Mouse (Mus musculus): ENCODE results near the gene Ccdc158. TPM values are rescaled to one million over a fixed set of nuclear protein-coding genes. Genes with fewer than 3 reads are reported as not detected.

Ccdc158 gene
- polyA plus RNA-seq, 1 experiment from 2014 or later: 1.1 TPM

DNA sequence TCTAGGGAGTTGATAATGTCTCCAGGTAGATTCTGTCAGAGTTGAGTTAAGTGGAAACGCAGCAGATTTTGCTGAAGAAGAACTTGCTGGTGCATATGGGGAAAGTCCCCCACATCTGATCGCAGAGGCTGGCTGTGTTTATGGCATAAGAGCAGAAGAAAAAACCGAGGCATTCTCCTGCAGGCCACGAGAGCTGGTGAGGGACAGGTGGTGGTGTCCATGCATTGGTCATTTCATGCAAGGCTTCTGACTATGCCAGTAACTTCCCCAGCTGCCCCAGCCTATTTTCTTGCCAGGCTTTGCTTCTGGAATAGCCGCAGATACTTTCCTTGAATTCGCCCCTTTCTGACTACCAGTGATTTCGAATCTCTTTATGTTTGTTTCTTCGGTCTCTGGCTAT, 78.2 kb downstream of the Ccdc158 start:
- no peak overlapping the region for H3K4me2 ChIP-seq (replicated peaks; ENCODE audit: low read depth, low read length)
- H3K9ac ChIP-seq (ENCODE audit: low read depth, low read length): no peak overlapping the region
- no peak overlapping the region for H3K4me3 ChIP-seq (ENCODE audit: low read length)
- no peak overlapping the region for H3K27ac ChIP-seq (ENCODE audit: low read depth, low read length)
- no peaks in the 10 kb centered on the region for H3K4me1 ChIP-seq (ENCODE audit: control insufficient read depth, insufficient read depth, low read length)
- no peak for ATAC-seq (ENCODE audit: low FRiP score, low TSS enrichment)
- H3K27me3 ChIP-seq (ENCODE audit: control insufficient read depth, insufficient read depth, low read length): no peaks in the 10 kb centered on the region; the same call in 1 of the 2 replicates
- H3K9me3 ChIP-seq (ENCODE audit: control insufficient read depth, low read length): no peaks in the 10 kb centered on the region
- 89% methylated on average over 8 of the region's 8 CpGs for WGBS
- no peaks in the 10 kb centered on the region for H3K36me3 ChIP-seq (ENCODE audit: control insufficient read depth, insufficient read depth, low read length)

DNA sequence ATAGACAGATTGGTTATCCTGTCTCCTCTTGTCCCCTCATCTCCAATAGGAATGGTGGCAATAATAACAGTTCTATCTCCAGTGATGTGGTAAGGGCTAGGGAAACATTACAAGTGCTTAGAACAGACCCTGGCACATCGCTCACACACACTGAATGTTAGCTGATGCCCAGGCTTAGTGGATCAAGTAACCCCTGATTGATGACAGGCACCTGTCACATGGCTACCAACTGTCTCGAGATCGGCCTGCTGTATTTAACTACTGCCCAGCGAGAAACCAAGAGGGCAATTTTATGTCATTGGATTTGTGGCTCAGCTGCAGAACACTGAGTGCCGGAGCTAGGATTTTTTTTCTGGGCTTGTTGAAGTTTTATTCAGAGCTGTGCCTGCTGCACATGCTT, 80.0 kb downstream of the Ccdc158 start:
- Histone ChIP-seq H3K4me3 (ENCODE audit: low read length) (no peak overlapping the region), H3K27ac (ENCODE audit: low read depth, low read length) (no peak overlapping the region), H3K9ac (ENCODE audit: low read depth, low read length) (no peak overlapping the region), H3K9me3 (ENCODE audit: control insufficient read depth, low read length) (no peaks in the 10 kb centered on the region), H3K27me3 (ENCODE audit: control insufficient read depth, insufficient read depth, low read length) (no peaks in the 10 kb centered on the region), H3K36me3 (ENCODE audit: control insufficient read depth, insufficient read depth, low read length) (no peaks in the 10 kb centered on the region), H3K4me1 (ENCODE audit: control insufficient read depth, insufficient read depth, low read length) (no peaks in the 10 kb centered on the region), H3K4me2 (replicated peaks; ENCODE audit: low read depth, low read length) (no peak overlapping the region)
- WGBS: 73% methylated on average over 5 of the region's 5 CpGs
- ATAC-seq (ENCODE audit: low FRiP score, low TSS enrichment): no peak

DNA sequence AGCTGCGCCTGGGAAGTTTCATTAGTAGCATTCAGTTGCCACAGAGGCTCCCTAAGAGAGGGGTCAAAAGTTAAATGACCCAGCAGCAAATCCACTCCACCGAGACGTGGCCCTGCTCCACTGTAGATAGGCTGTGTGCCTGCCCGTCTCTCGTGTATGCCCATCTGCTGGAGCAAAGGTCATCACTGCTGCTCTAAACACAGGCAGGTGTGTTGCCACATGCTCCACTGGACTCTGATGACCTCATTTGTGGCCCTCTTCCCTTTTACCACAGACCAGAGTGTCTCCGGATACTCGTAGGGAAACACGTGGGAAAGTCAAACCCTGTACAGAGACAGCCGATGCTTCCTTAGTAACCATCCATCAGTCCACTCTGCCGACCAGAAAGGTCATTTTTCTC, 89.1 kb downstream of the Ccdc158 start:
- no peak overlapping the region for H3K27ac ChIP-seq (ENCODE audit: low read depth, low read length)
- no peaks in the 10 kb centered on the region for H3K27me3 ChIP-seq (ENCODE audit: control insufficient read depth, insufficient read depth, low read length)
- H3K9me3 ChIP-seq (ENCODE audit: control insufficient read depth, low read length): no peaks in the 10 kb centered on the region
- H3K36me3 ChIP-seq (ENCODE audit: control insufficient read depth, insufficient read depth, low read length): no peaks in the 10 kb centered on the region
- H3K4me2 ChIP-seq (replicated peaks; ENCODE audit: low read depth, low read length): no peak overlapping the region
- ATAC-seq (ENCODE audit: low FRiP score, low TSS enrichment): no peak
- H3K9ac ChIP-seq (ENCODE audit: low read depth, low read length): no peak overlapping the region
- WGBS: 50% methylated on average over 10 of the region's 10 CpGs
- no peaks in the 10 kb centered on the region for H3K4me1 ChIP-seq (ENCODE audit: control insufficient read depth, insufficient read depth, low read length)
- H3K4me3 ChIP-seq (ENCODE audit: low read length): no peak overlapping the region

DNA sequence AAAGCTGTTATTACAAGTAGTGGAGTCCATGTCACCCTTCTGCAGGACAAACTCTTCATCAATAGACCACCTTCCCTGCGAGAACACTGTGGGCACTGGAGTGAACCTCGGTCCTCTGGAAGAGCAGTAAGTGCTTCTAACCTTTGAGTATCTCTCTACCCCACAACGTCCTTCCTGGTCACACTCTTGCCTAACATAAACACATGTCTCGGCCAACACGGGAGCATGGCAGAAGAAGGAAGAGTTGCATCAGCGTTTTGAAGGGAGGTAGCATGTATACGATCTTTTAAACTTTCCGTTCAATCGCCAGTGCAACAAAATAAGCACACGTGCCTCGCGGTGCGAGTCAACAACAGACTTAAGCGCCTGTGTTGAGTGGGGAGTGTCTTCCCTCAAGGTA, 95.5 kb downstream of the Ccdc158 start:
- 85% methylated on average over 14 of the region's 14 CpGs for WGBS
- ATAC-seq (ENCODE audit: low FRiP score, low TSS enrichment): no peak

DNA sequence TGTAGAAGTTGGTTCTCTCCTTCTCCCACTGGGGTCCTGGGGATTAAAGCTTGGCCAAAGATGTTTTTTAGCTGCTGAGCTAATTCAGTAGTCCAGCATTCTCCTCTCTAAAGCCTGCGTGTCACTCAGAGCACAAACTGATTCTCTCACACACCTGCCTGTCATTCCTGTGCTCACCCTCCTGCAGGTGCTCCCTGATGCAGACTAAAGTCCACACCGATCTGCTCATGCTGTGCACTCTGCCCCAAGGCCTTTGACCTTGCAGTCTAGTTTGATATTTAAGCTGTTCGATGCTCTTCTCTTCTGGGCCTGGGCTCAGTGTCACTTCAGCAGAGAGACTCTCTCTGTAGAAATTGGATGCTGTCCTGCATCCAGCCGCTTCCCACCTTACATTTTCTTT, 103.8 kb downstream of the Ccdc158 start:
- no peaks in the 10 kb centered on the region for H3K27me3 ChIP-seq (ENCODE audit: control insufficient read depth, insufficient read depth, low read length)
- no peaks in the 10 kb centered on the region for H3K4me1 ChIP-seq (ENCODE audit: control insufficient read depth, insufficient read depth, low read length)
- no peaks in the 10 kb centered on the region for H3K9me3 ChIP-seq (ENCODE audit: control insufficient read depth, low read length)
- H3K36me3 ChIP-seq (ENCODE audit: control insufficient read depth, insufficient read depth, low read length): no peaks in the 10 kb centered on the region
- no peak overlapping the region for H3K4me2 ChIP-seq (replicated peaks; ENCODE audit: low read depth, low read length)
- ATAC-seq (ENCODE audit: low FRiP score, low TSS enrichment): no peak
- 70% methylated on average over 4 of the region's 4 CpGs for WGBS
- no peak overlapping the region for H3K9ac ChIP-seq (ENCODE audit: low read depth, low read length)
- H3K27ac ChIP-seq (ENCODE audit: low read depth, low read length): no peak overlapping the region
- no peak overlapping the region for H3K4me3 ChIP-seq (ENCODE audit: low read length)

More for the DNA sequence above, 95.5 kb downstream of the Ccdc158 start:
- Histone ChIP-seq H3K27ac (ENCODE audit: low read depth, low read length) (no peak overlapping the region), H3K27me3 (ENCODE audit: control insufficient read depth, insufficient read depth, low read length) (no peaks in the 10 kb centered on the region), H3K9me3 (ENCODE audit: control insufficient read depth, low read length) (no peaks in the 10 kb centered on the region), H3K36me3 (ENCODE audit: control insufficient read depth, insufficient read depth, low read length) (no peaks in the 10 kb centered on the region), H3K9ac (ENCODE audit: low read depth, low read length) (no peak overlapping the region), H3K4me3 (ENCODE audit: low read length) (no peak overlapping the region), H3K4me1 (ENCODE audit: control insufficient read depth, insufficient read depth, low read length) (no peaks in the 10 kb centered on the region), H3K4me2 (replicated peaks; ENCODE audit: low read depth, low read length) (no peak overlapping the region)

DNA sequence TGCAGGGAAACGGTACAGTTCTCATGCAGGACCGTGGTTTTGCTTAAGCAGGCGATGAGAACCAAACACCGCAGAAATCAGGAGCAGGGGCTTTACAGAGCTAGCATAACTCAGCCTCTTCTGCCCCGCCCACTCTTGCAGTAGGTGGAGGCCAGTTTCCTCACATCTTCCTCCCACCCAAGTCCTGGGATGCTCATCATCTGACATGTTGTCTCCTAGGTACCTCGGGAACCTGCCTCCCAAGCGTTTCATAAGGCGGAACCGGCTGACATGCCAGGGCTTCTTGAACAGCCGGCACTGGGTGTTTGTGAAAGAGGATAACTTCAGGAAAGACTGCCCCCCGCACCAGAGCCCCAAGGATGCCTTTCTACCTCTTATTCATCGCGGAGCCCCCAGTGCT, 113.1 kb downstream of the Ccdc158 start:
- Histone ChIP-seq H3K36me3 (ENCODE audit: control insufficient read depth, insufficient read depth, low read length) (no peaks in the 10 kb centered on the region), H3K9ac (ENCODE audit: low read depth, low read length) (no peak overlapping the region), H3K27ac (ENCODE audit: low read depth, low read length) (no peak overlapping the region), H3K9me3 (ENCODE audit: control insufficient read depth, low read length) (no peaks in the 10 kb centered on the region), H3K27me3 (ENCODE audit: control insufficient read depth, insufficient read depth, low read length) (no peaks in the 10 kb centered on the region), H3K4me1 (ENCODE audit: control insufficient read depth, insufficient read depth, low read length) (no peaks in the 10 kb centered on the region), H3K4me2 (replicated peaks; ENCODE audit: low read depth, low read length) (no peak overlapping the region), H3K4me3 (ENCODE audit: low read length) (no peak overlapping the region)
- no peak for ATAC-seq (ENCODE audit: low FRiP score, low TSS enrichment)
- WGBS: 72% methylated on average over 13 of the region's 13 CpGs

DNA sequence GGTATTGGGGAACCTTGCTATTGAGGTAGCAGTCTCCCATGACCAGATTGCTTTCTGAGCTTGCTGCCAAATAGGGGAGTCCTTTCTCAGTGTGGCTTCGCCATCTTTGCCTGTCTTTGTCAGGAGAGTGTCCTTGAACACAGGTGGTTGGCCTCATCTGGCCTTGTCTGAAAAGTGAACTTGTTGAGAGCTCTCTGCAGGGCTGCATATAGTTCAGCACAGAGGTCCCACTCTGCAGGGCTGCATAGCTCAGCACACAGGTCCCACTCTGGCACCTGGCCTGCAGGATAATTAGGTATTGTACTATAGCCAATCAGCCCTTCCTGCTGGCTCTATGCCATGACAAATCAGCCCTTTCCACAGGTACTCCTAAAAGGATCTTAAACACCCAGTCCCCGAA, 114.9 kb downstream of the Ccdc158 start:
- Histone ChIP-seq H3K27ac (ENCODE audit: low read depth, low read length) (no peak overlapping the region), H3K9ac (ENCODE audit: low read depth, low read length) (no peak overlapping the region), H3K9me3 (ENCODE audit: control insufficient read depth, low read length) (no peaks in the 10 kb centered on the region), H3K36me3 (ENCODE audit: control insufficient read depth, insufficient read depth, low read length) (no peaks in the 10 kb centered on the region), H3K4me1 (ENCODE audit: control insufficient read depth, insufficient read depth, low read length) (no peaks in the 10 kb centered on the region), H3K4me2 (replicated peaks; ENCODE audit: low read depth, low read length) (no peak overlapping the region), H3K4me3 (ENCODE audit: low read length) (no peak overlapping the region), H3K27me3 (ENCODE audit: control insufficient read depth, insufficient read depth, low read length) (no peaks in the 10 kb centered on the region)
- 81% methylated on average over 2 of the region's 2 CpGs for WGBS
- no peak for ATAC-seq (ENCODE audit: low FRiP score, low TSS enrichment)

Other genes with a start within 250 kb of the Ccdc158 start
- 57.7 and 62.2 TPM in 2 replicates for gene Nup54, start 240.1 kb downstream of the Ccdc158 start, polyA plus RNA-seq (2014; fragmentation: Nextera tagmentation; extraction: Ambion mirVana)
- 5.7 and 7.1 TPM in 2 replicates for gene Scarb2, start 168.4 kb downstream of the Ccdc158 start, polyA plus RNA-seq (2014; fragmentation: Nextera tagmentation; extraction: Ambion mirVana)
- not detected in 2 replicates for gene Fam47e, start 120.2 kb downstream of the Ccdc158 start, polyA plus RNA-seq (2014; fragmentation: Nextera tagmentation; extraction: Ambion mirVana)
- gene Stbd1, start 72.2 kb downstream of the Ccdc158 start, polyA plus RNA-seq (2014; fragmentation: Nextera tagmentation; extraction: Ambion mirVana): 16.1 and 22.4 TPM in 2 replicates
- 10.3 and 16.0 TPM in 2 replicates for gene Shroom3, start 8.2 kb upstream of the Ccdc158 start, polyA plus RNA-seq (2014; fragmentation: Nextera tagmentation; extraction: Ambion mirVana)

Measured in kidney, embryonic 14.5 days (tissue).